Mouse (Mus musculus): ENCODE results near the gene Plxdc2. TPM values are rescaled to one million over a fixed set of nuclear protein-coding genes. Genes with fewer than 3 reads are reported as not detected.

Plxdc2 gene
- polyA plus RNA-seq (2015; fragmentation: Nextera tagmentation; extraction: Ambion mirVana) = 27.5 and 28.4 TPM in 2 replicates

GRCm38 (mm10) chr2:16356106-16356818 lies at the start of gene Plxdc2:
Gene Plxdc2 (plus strand): TSS chr2:16356304.
- WGBS = under 1% methylated on average over 45 of the region's 45 CpGs
- ATAC-seq (ENCODE audit: low FRiP score, low read depth) = peak; percentile 94
- Histone ChIP-seq H3K36me3 (no peaks in the 10 kb centered on the region), H3K27ac (replicated peaks) (peak within 1 kb of the TSS; percentile 91), H3K4me2 (peak within 1 kb of the TSS; percentile 77), H3K4me1 (replicated peaks) (peaks cover 18% of the 10 kb centered on the region), H3K27me3 (no peaks in the 10 kb centered on the region), H3K9me3 (no peaks in the 10 kb centered on the region), H3K9ac (peak within 1 kb of the TSS; percentile 80), H3K4me3 (peak within 1 kb of the TSS; percentile 82)

GRCm38 (mm10) chr2:16310387-16310786 lies 45.7 kb upstream of the Plxdc2 start:
- H3K9me3 ChIP-seq = no peaks in the 10 kb centered on the region
- no peaks in the 10 kb centered on the region for H3K4me1 ChIP-seq (replicated peaks)
- no peak overlapping the region for H3K9ac ChIP-seq
- no peak overlapping the region for H3K4me2 ChIP-seq
- H3K27me3 ChIP-seq = no peaks in the 10 kb centered on the region
- H3K4me3 ChIP-seq = no peak overlapping the region
- no peak for ATAC-seq (ENCODE audit: low FRiP score, low read depth)
- WGBS = 18% methylated on average over 2 of the region's 2 CpGs
- no peak overlapping the region for H3K27ac ChIP-seq (replicated peaks)
- no peaks in the 10 kb centered on the region for H3K36me3 ChIP-seq

- H3K4me1 ChIP-seq (replicated peaks) = no peaks in the 10 kb centered on the region
- no peaks in the 10 kb centered on the region for H3K27me3 ChIP-seq
- no peak for ATAC-seq (ENCODE audit: low FRiP score, low read depth)
- H3K36me3 ChIP-seq = no peaks in the 10 kb centered on the region
- no peak overlapping the region for H3K9ac ChIP-seq
- no peak overlapping the region for H3K27ac ChIP-seq (replicated peaks)
- no peak overlapping the region for H3K4me3 ChIP-seq
- no peak overlapping the region for H3K4me2 ChIP-seq
- 65% methylated on average over 4 of the region's 4 CpGs for WGBS
- H3K9me3 ChIP-seq = 0 out of 2 replicates have a peak, but pooled peaks cover 2% of the 10 kb centered on the region
Observed at GRCm38 (mm10) chr2:16312400-16313070, 43.6 kb upstream of the Plxdc2 start.

- no peak overlapping the region for H3K9ac ChIP-seq
- ATAC-seq (ENCODE audit: low FRiP score, low read depth) = no peak
- no peak overlapping the region for H3K27ac ChIP-seq (replicated peaks)
- no peaks in the 10 kb centered on the region for H3K27me3 ChIP-seq
- 59% methylated on average over 4 of the region's 4 CpGs for WGBS
- H3K4me3 ChIP-seq = no peak overlapping the region
- no peak overlapping the region for H3K4me2 ChIP-seq
- no peaks in the 10 kb centered on the region for H3K9me3 ChIP-seq
- no peaks in the 10 kb centered on the region for H3K36me3 ChIP-seq
- H3K4me1 ChIP-seq (replicated peaks) = no peaks in the 10 kb centered on the region
Observed at GRCm38 (mm10) chr2:16335194-16335781, 20.8 kb upstream of the Plxdc2 start.

GRCm38 (mm10) chr2:16344564-16344963 lies 11.5 kb upstream of the Plxdc2 start:
- no peak for ATAC-seq (ENCODE audit: low FRiP score, low read depth)
- H3K4me3 ChIP-seq = no peak overlapping the region
- 36% methylated on average over 2 of the region's 2 CpGs for WGBS
- H3K9me3 ChIP-seq = no peaks in the 10 kb centered on the region
- no peaks in the 10 kb centered on the region for H3K4me1 ChIP-seq (replicated peaks)
- H3K27ac ChIP-seq (replicated peaks) = no peak overlapping the region
- no peak overlapping the region for H3K4me2 ChIP-seq
- H3K9ac ChIP-seq = no peak overlapping the region
- H3K27me3 ChIP-seq = no peaks in the 10 kb centered on the region
- H3K36me3 ChIP-seq = no peaks in the 10 kb centered on the region

GRCm38 (mm10) chr2:16351106-16351505 lies 5.0 kb upstream of the Plxdc2 start:
- H3K27me3 ChIP-seq = no peaks in the 10 kb centered on the region
- no peaks in the 10 kb centered on the region for H3K9me3 ChIP-seq
- no peak overlapping the region for H3K4me2 ChIP-seq
- H3K9ac ChIP-seq = no peak overlapping the region
- ATAC-seq (ENCODE audit: low FRiP score, low read depth) = no peak
- no peaks in the 10 kb centered on the region for H3K36me3 ChIP-seq
- 73% methylated on average over 3 of the region's 3 CpGs for WGBS
- H3K27ac ChIP-seq (replicated peaks) = no peak overlapping the region
- peaks cover 5% of the 10 kb centered on the region; the same call in 1 of the 2 replicates for H3K4me1 ChIP-seq (replicated peaks)
- no peak overlapping the region for H3K4me3 ChIP-seq

GRCm38 (mm10) chr2:16355611-16356105 lies 446 bp upstream of the Plxdc2 start:
- peak overlapping the region; percentile 80 for H3K9ac ChIP-seq
- peak; percentile 92 for ATAC-seq (ENCODE audit: low FRiP score, low read depth)
- no peaks in the 10 kb centered on the region for H3K9me3 ChIP-seq
- no peaks in the 10 kb centered on the region for H3K36me3 ChIP-seq
- no peaks in the 10 kb centered on the region for H3K27me3 ChIP-seq
- peak overlapping the region; percentile 82 for H3K4me3 ChIP-seq
- WGBS = 0% methylated on average over 22 of the region's 22 CpGs
- peak overlapping the region; percentile 77 for H3K4me2 ChIP-seq
- H3K27ac ChIP-seq (replicated peaks) = peak overlapping the region; percentile 91
- H3K4me1 ChIP-seq (replicated peaks) = peaks cover 18% of the 10 kb centered on the region

- 3% methylated on average over 33 of the region's 33 CpGs for WGBS
- ATAC-seq (ENCODE audit: low FRiP score, low read depth) = no peak
- no peaks in the 10 kb centered on the region for H3K27me3 ChIP-seq
- H3K4me3 ChIP-seq = peak overlapping the region; percentile 82
- H3K36me3 ChIP-seq = no peaks in the 10 kb centered on the region
- peak overlapping the region; percentile 80 for H3K9ac ChIP-seq
- no peaks in the 10 kb centered on the region for H3K9me3 ChIP-seq
- peak overlapping the region; percentile 77 for H3K4me2 ChIP-seq
- H3K27ac ChIP-seq (replicated peaks) = peak overlapping the region; percentile 91
- H3K4me1 ChIP-seq (replicated peaks) = peaks cover 18% of the 10 kb centered on the region
Observed at GRCm38 (mm10) chr2:16356921-16357837, 1.1 kb downstream of the Plxdc2 start.

- Histone ChIP-seq H3K36me3 (no peaks in the 10 kb centered on the region), H3K4me2 (peak overlapping the region; percentile 77), H3K27me3 (no peaks in the 10 kb centered on the region), H3K9me3 (no peaks in the 10 kb centered on the region), H3K9ac (peak overlapping the region; percentile 80), H3K27ac (replicated peaks) (no peak overlapping the region), H3K4me1 (replicated peaks) (peaks cover 18% of the 10 kb centered on the region), H3K4me3 (peak overlapping the region; percentile 82)
- WGBS = 28% methylated on average over 1 of the region's 1 CpGs
- no peak for ATAC-seq (ENCODE audit: low FRiP score, low read depth)
Observed at GRCm38 (mm10) chr2:16357946-16358345, 1.8 kb downstream of the Plxdc2 start.

GRCm38 (mm10) chr2:16359341-16359928 lies 3.3 kb downstream of the Plxdc2 start:
- Histone ChIP-seq H3K27ac (replicated peaks) (no peak overlapping the region), H3K27me3 (no peaks in the 10 kb centered on the region), H3K4me3 (peak overlapping the region; percentile 82), H3K9me3 (no peaks in the 10 kb centered on the region), H3K4me1 (replicated peaks) (peaks cover 18% of the 10 kb centered on the region), H3K9ac (no peak overlapping the region), H3K4me2 (peak overlapping the region; percentile 77), H3K36me3 (no peaks in the 10 kb centered on the region)
- no peak for ATAC-seq (ENCODE audit: low FRiP score, low read depth)
- 66% methylated on average over 3 of the region's 3 CpGs for WGBS

- WGBS = 66% methylated on average over 1 of the region's 1 CpGs
- H3K36me3 ChIP-seq = no peaks in the 10 kb centered on the region
- H3K9ac ChIP-seq = no peak overlapping the region
- no peak overlapping the region for H3K4me2 ChIP-seq
- H3K4me3 ChIP-seq = no peak overlapping the region
- no peaks in the 10 kb centered on the region for H3K27me3 ChIP-seq
- ATAC-seq (ENCODE audit: low FRiP score, low read depth) = no peak
- no peak overlapping the region for H3K27ac ChIP-seq (replicated peaks)
- H3K4me1 ChIP-seq (replicated peaks) = no peaks in the 10 kb centered on the region; the same call in 1 of the 2 replicates
- no peaks in the 10 kb centered on the region for H3K9me3 ChIP-seq
Observed at GRCm38 (mm10) chr2:16364749-16365148, 8.6 kb downstream of the Plxdc2 start.

All from hindbrain, embryonic 15.5 days (tissue).